Mouse (Mus musculus): ENCODE measurements around the gene Pkp4.
A peak's percentile ranks its signal among the peaks of the same experiment; 100 is the strongest.

Gene Pkp4

DNA sequence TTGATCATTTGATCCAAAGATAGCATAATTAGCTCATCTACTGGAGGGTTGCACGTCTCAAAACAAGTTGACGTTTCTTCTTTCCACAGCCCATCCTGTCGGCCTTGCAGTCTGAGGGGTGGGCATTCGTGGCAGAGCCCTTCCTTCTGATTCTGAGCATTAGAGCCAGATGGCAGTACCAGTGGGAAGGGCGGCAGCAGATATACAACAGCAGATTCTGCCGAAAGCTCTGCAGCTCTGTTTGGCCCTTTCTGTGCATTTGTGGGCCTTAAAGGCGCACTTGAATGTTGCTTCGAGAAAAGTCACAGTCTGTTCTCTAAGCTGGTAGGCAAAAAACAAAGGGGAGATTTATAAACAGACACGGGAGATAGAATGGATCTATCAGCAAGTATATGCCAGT, 170.4 kb downstream of the Pkp4 start:
- no peak for DNase-seq (ENCODE audit: low read depth in 2 of 2, low spot score in 2 of 2)

GRCm38 (mm10) chr2:59332523-59332922, 171.9 kb downstream of the Pkp4 start:
- no peak for DNase-seq (ENCODE audit: low read depth in 2 of 2, low spot score in 2 of 2)

DNA sequence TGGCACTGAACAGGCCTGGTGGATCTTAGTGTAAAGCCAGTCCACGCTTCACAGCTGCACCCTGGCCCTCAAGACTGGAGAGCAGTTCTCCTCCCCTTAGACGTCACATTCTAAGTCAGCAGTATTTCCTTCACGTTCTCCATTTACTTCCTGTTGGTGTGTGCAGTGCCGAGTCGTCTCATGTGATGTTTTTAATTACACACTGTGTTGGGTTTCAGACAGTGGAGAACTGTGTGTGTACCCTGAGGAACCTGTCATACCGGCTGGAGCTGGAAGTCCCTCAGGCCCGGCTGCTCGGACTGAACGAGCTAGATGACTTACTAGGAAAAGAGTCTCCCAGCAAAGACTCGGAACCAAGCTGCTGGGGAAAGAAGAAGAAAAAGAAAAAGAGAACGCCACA, 177.9 kb downstream of the Pkp4 start:
- DNase-seq (ENCODE audit: low read depth in 2 of 2, low spot score in 2 of 2), result peak; percentile 15 to 18

DNA sequence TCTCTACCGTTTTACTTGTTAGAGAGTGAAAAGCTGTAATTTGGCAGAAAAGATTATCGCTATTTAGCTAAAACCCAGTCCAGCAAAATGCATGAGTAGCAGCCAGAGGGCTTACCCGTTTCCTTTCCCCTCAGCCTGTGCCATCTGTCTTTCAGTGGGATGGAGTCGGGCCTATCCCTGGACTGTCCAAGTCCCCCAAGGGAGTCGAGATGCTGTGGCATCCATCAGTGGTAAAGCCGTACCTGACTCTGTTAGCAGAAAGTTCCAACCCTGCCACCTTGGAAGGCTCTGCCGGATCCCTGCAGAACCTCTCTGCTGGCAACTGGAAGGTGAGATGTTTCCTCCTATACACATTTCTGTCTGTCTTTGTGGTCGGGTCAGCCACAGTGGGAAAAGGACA, 178.3 kb downstream of the Pkp4 start:
- no peak for DNase-seq (ENCODE audit: low read depth in 2 of 2, low spot score in 2 of 2)

DNA sequence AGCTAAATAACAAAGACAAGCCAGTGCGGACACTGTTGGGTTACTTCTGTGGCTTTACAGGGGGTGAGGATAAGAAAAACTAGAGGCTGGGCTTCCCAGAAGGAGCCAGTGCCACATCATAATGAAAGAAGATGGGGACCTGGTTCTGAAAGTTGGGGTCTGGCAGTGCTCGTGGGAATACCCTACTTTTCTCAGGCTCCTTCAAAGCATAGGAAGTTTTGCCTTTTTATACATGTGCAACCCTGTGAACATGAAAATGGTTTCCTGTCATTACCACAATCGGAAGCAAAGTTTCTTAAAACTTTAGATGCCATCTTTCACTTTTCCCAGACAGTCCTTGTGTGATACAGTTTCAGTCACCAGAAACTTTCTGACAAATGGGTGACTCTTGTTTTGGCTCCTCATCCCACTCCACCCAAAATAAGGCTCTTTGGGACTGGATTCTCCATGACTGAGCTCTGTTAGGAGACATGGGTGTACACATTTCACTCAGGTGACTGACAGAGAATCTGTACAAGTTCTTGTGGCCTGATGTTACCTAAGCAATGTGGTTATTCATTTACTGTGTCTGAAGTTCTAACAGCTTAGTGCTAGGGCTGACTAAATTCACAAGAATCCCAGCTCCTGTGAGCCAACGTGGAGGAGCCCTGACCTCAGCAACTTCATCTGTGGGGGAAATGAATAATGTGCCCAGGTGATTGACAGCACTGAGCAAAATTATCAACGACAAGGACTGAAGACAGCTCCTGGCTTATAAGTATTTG, 179.3 kb downstream of the Pkp4 start:
- peak; percentile 18 to 29 for DNase-seq (ENCODE audit: low read depth in 2 of 2, low spot score in 2 of 2)

DNA sequence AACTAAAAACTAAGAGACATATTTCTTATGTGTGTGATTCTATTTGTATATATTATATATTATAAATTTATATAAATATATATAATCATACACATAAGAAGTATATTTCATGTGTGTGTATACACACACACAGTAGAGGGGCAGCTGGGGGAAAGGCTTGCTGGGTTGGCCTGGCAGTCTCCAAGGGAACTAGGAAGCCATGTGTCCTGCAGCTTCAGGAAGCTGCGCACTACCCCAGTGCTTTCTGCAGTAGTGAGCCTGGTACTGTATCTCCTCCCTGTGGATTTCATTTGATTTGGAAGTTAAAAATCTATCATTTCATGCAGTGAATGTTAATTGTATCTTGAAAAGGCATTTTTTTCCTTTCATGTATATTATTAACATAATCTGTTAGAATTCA, 180.2 kb downstream of the Pkp4 start:
- no peak for DNase-seq (ENCODE audit: low read depth in 2 of 2, low spot score in 2 of 2)

GRCm38 (mm10) chr2:59342591-59343210, 182.1 kb downstream of the Pkp4 start:
- no peak for DNase-seq (ENCODE audit: low read depth in 2 of 2, low spot score in 2 of 2)

GRCm38 (mm10) chr2:59343834-59344233, 183.2 kb downstream of the Pkp4 start:
- no peak for DNase-seq (ENCODE audit: low read depth in 2 of 2, low spot score in 2 of 2)

- DNase-seq (ENCODE audit: low read depth in 2 of 2, low spot score in 2 of 2), result no peak
Observed at GRCm38 (mm10) chr2:59344699-59345098, 184.0 kb downstream of the Pkp4 start.

DNA sequence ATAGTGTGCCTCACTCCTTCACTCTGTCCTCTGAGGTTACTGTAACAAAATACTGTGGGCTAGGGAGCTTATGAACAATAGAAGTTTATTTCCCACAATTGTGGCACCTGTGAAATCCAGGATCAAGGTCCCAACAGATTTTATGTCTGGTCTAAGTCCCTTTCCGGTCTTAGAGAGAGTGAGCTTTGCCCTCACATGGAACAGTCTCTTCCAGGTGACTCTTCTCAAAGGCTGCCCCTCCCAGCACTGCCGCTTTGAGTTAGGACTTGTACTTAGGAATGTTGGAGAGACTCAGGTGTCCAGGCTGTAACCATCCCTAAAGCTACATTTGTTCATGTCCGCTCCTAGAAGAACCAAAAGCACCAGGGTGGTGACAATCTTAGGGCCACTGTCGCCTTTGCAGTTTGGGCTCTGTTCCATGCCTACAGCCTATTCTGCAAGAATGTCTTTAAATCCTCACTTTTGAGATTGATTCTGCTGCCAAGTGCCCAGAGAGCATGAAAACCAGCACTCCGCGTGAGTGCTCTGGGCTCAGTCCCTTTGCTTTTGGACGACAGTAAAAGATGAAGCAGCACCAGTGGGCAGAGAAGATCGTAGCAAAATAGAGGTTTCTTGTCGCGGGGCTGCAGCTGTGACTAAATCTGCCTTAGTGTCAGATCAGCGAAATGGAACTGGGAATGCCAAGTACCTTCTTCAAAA, 184.6 kb downstream of the Pkp4 start:
- DNase-seq (ENCODE audit: low read depth in 2 of 2, low spot score in 2 of 2), result no peak

GRCm38 (mm10) chr2:59346443-59346842, 185.8 kb downstream of the Pkp4 start:
- DNase-seq (ENCODE audit: low read depth in 2 of 2, low spot score in 2 of 2), result no peak

- DNase-seq (ENCODE audit: low read depth in 2 of 2, low spot score in 2 of 2), result no peak
Observed at GRCm38 (mm10) chr2:59348585-59348984, 187.9 kb downstream of the Pkp4 start.

DNA sequence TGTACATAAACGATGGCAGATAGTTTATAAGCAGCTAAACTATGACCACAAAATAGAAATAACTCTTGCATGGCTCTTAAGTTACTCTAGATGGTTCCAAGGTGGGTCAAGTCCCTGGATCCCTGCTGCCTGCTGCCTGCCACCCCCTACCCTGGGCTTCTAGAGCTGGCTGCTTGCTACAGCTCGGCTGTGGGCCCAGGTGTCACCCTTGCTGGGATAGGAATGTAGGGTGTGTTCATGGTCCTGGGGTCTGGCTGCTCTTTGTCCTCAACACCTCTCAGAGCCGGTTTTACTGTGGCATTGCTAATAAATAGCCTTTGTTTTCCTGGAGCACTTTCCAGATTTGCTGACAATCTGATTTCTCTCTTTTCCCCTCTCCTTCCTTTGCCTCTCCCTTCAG, 189.4 kb downstream of the Pkp4 start:
- no peak for DNase-seq (ENCODE audit: low read depth in 2 of 2, low spot score in 2 of 2)

DNA sequence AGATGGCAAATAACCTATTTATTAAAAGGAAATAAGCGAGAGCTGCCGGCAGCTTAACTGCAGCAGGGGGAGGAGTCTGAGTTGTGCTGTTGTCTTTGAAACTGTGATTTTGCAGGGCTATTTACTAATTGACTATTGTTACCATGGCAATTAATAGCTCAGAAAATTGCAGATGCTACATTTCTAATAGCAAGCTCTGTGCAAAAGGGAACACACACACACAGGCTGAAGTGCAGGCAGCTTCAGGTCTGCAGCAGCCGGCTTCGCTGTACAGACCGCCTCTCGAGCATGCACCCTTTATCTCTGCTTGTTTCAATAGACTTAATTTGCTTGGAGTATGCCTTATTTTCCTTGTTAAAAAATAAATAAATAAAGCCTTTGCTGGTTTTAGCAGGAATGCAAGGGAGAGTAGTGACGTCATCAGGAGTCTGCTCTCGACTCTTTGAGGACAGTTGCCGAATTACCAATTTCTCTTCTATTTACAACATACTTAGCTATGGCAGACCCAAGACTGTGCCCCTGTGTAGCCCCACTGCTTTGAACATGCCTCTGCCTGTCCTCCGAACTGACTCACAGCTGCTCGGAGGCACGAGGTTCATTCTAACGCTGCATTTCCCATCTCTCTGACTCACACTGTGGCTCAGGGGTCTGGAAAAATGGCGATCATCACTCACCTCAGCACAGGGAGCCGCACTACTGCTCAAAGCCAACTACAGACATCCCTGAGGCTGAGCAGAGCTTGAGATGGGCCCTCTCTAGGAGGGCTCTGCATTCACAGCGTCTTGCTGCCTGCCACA, 190.9 kb downstream of the Pkp4 start:
- no peak for DNase-seq (ENCODE audit: low read depth in 2 of 2, low spot score in 2 of 2)

GRCm38 (mm10) chr2:59353821-59354220, 193.2 kb downstream of the Pkp4 start:
- no peak for DNase-seq (ENCODE audit: low read depth in 2 of 2, low spot score in 2 of 2)

GRCm38 (mm10) chr2:59355531-59356289, 195.1 kb downstream of the Pkp4 start:
- DNase-seq (ENCODE audit: low read depth in 2 of 2, low spot score in 2 of 2), result no peak

DNA sequence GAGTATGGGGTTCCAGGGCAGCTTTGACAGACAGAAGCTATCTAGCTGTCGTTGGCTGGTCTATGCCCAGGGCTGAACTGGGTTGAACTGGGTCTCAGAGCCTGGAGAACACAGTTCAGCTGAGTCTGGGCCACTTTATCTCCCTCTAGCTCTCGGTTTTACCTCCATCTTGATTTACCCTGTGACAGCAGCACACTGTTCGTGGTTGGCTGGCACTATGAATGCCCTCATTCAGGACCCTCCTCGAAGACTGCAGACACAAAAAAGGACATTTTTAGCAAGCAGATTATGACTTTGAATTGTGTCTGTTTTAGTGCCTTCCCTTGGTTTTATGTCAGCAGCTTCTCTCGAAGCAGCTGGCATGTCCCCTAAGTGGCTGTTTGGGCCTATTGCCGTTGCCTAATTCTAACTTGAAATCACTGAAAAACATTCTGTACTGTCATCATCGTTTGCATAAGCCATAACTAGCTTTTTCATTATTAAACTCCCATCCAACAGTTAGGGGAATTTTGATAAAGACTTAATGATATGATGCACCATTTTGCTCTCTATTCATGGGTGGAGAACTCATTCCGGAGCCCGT, 199.2 kb downstream of the Pkp4 start:
- no peak for DNase-seq (ENCODE audit: low read depth in 2 of 2, low spot score in 2 of 2)

- no peak for DNase-seq (ENCODE audit: low read depth in 2 of 2, low spot score in 2 of 2)
Observed at GRCm38 (mm10) chr2:59361350-59361780, 200.7 kb downstream of the Pkp4 start.

- DNase-seq (ENCODE audit: low read depth in 2 of 2, low spot score in 2 of 2), result no peak
Observed at GRCm38 (mm10) chr2:59364156-59364842, 203.6 kb downstream of the Pkp4 start.

DNA sequence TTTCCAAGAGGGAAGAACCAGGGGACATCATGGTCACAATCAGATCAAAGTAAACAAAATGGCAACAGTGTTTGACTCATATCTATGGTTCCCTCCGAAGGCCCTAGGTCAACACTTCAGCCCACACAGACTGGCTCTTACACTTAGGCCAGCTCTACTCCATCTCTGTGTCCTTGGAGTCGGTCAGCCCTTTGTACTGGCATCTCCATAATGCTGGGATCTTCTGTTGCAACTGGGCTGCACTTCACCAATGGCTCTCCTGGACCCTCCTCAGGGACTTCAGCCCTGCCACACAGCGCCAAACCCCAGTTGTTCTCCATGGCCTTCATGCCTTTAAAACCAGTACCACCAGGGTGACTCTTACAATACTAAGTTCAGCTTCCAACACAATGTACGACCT, 206.5 kb downstream of the Pkp4 start:
- no peak for DNase-seq (ENCODE audit: low read depth in 2 of 2, low spot score in 2 of 2)

All from CD8-positive naive resting alpha-beta T cell, adult 2 months (primary cell).